Mouse (Mus musculus) neural tube, embryonic 14.5 days (tissue): ENCODE data around the gene Tmem88. TPM values are rescaled to one million over a fixed set of nuclear protein-coding genes. Genes with fewer than 3 reads are reported as not detected.

Experiments
- ATAC-seq: fragments of 200-750 bp; cut with Nextera tagmentation; 2 replicates; pipeline ENCODE4 v1.8.0; 2017; ENCODE audit warnings: low read depth, mild to moderate bottlenecking, moderate TSS enrichment, moderate library complexity
- H3K27ac ChIP-seq: fragments of 300-500 bp; sonication (generic); 2 replicates; pipeline ENCODE4 v1.5.1; 2014; ENCODE audit warnings: low read depth, mild to moderate bottlenecking, control low read depth, low read length, moderate library complexity, mixed read lengths
- H3K27me3 ChIP-seq: fragments of 300-500 bp; sonication (generic); 2 replicates; pipeline ENCODE4 v1.6.1; 2014; ENCODE audit warnings: low read length; ENCODE audit not compliant: control insufficient read depth, insufficient read depth
- H3K36me3 ChIP-seq: fragments of 300-500 bp; sonication (generic); 2 replicates; pipeline ENCODE4 v1.6.1; 2014; ENCODE audit warnings: low read length, mixed read lengths; ENCODE audit not compliant: control insufficient read depth, insufficient read depth
- H3K4me1 ChIP-seq: fragments of 300-500 bp; sonication (generic); 2 replicates; pipeline ENCODE4 v1.6.1; 2014; ENCODE audit warnings: low read length; ENCODE audit not compliant: control insufficient read depth, insufficient read depth
- H3K4me2 ChIP-seq: fragments of 300-500 bp; sonication (generic); 2 replicates; pipeline ENCODE4 v1.6.1; 2014; ENCODE audit warnings: mild to moderate bottlenecking, low read depth, low read length, control low read depth
- H3K4me3 ChIP-seq: fragments of 300-500 bp; sonication (generic); 2 replicates; pipeline ENCODE4 v1.5.1; 2014; ENCODE audit warnings: low read depth, low read length, control low read depth, mixed read lengths
- H3K9ac ChIP-seq: fragments of 300-500 bp; sonication (generic); replicated peaks from 2 replicates; pipeline ENCODE4 v1.6.1; 2014; ENCODE audit warnings: low read depth, mild to moderate bottlenecking, control low read depth, low read length, mixed read lengths
- H3K9me3 ChIP-seq: fragments of 300-500 bp; sonication (generic); 2 replicates; pipeline ENCODE4 v1.6.1; 2016; ENCODE audit warnings: low read length; ENCODE audit not compliant: control insufficient read depth
- WGBS: fragments of 180-500 bp; shearing (Covaris S2); extraction: QIAGEN DNeasy Blood & Tissue Kit; methylation state at CpG from one replicate; pipeline ENCODE4 v1.1.7; 2014; 5-methylcytosine and 5-hydroxymethylcytosine counted together
- polyA plus RNA-seq: library from polyadenylated mRNA; unstranded; fragments of >200 nt; fragmentation: Nextera tagmentation; extraction: Ambion mirVana; gene quantifications from 2 replicates; pipeline ENCODE4 v1.2.1, GENCODE M21; 2014

Gene Tmem88
- polyA plus RNA-seq, 1 experiment from 2014 or later = 2.3 TPM

- H3K4me3 ChIP-seq = peak overlapping the region; percentile 83
- peak; percentile 91 for ATAC-seq
Observed at GRCm38 (mm10) chr11:69418481-69419442, 20.7 kb upstream of the Tmem88 start.

GRCm38 (mm10) chr11:69417449-69418384 lies 19.7 kb upstream of the Tmem88 start:
- H3K27me3 ChIP-seq = peaks cover 10% of the 10 kb centered on the region; the same call in 1 of the 2 replicates
- peak overlapping the region; percentile 99 for H3K4me2 ChIP-seq
- peak overlapping the region; percentile 99 for H3K9ac ChIP-seq
- peak overlapping the region; percentile 99 for H3K27ac ChIP-seq
- H3K4me3 ChIP-seq = peak overlapping the region; percentile 83
- peak; percentile 29 for ATAC-seq
- peaks cover 53% of the 10 kb centered on the region for H3K4me1 ChIP-seq
- H3K36me3 ChIP-seq = peaks cover 2% of the 10 kb centered on the region; the same call in 1 of the 2 replicates
- WGBS = under 1% methylated on average over 39 of the region's 39 CpGs
- H3K9me3 ChIP-seq = no peaks in the 10 kb centered on the region

More at GRCm38 (mm10) chr11:69418481-69419442, 20.7 kb upstream of the Tmem88 start:
- 2% methylated on average over 40 of the region's 45 CpGs for WGBS
- H3K4me1 ChIP-seq = peaks cover 42% of the 10 kb centered on the region
- peak overlapping the region; percentile 99 for H3K4me2 ChIP-seq
- peaks cover 14% of the 10 kb centered on the region; the same call in 1 of the 2 replicates for H3K27me3 ChIP-seq
- peak overlapping the region; percentile 99 for H3K27ac ChIP-seq
- H3K9me3 ChIP-seq = no peaks in the 10 kb centered on the region
- H3K9ac ChIP-seq = peak overlapping the region; percentile 64
- H3K36me3 ChIP-seq = no peaks in the 10 kb centered on the region

GRCm38 (mm10) chr11:69416921-69417448 lies 19.0 kb upstream of the Tmem88 start:
- H3K9me3 ChIP-seq = no peaks in the 10 kb centered on the region
- H3K36me3 ChIP-seq = peaks cover 6% of the 10 kb centered on the region; the same call in 1 of the 2 replicates
- peaks cover 60% of the 10 kb centered on the region for H3K4me1 ChIP-seq
- H3K27me3 ChIP-seq = peaks cover 4% of the 10 kb centered on the region; the same call in 1 of the 2 replicates
- peak overlapping the region; percentile 99 for H3K4me2 ChIP-seq
- ATAC-seq = no peak
- H3K4me3 ChIP-seq = peak overlapping the region; percentile 83
- peak overlapping the region; percentile 99 for H3K27ac ChIP-seq
- 5% methylated on average over 8 of the region's 8 CpGs for WGBS
- peak overlapping the region; percentile 99 for H3K9ac ChIP-seq

- no peak for ATAC-seq
- Histone ChIP-seq H3K4me3 (peak overlapping the region; percentile 83), H3K27me3 (peaks cover 3% of the 10 kb centered on the region; the same call in 1 of the 2 replicates), H3K9me3 (no peaks in the 10 kb centered on the region), H3K27ac (peak overlapping the region; percentile 99), H3K4me1 (peaks cover 65% of the 10 kb centered on the region), H3K9ac (peak overlapping the region; percentile 99), H3K36me3 (peaks cover 6% of the 10 kb centered on the region; the same call in 1 of the 2 replicates), H3K4me2 (peak overlapping the region; percentile 99)
- WGBS = 1% methylated on average over 4 of the region's 4 CpGs
Observed at GRCm38 (mm10) chr11:69416509-69416908, 18.5 kb upstream of the Tmem88 start.

- H3K4me3 ChIP-seq = peak overlapping the region; percentile 83
- WGBS = under 1% methylated on average over 17 of the region's 25 CpGs
- peak overlapping the region; percentile 99 for H3K4me2 ChIP-seq
- no peaks in the 10 kb centered on the region for H3K9me3 ChIP-seq
- H3K27ac ChIP-seq = peak overlapping the region; percentile 99
- H3K27me3 ChIP-seq = no peaks in the 10 kb centered on the region
- H3K9ac ChIP-seq = peak overlapping the region; percentile 99
- H3K4me1 ChIP-seq = peaks cover 66% of the 10 kb centered on the region
- ATAC-seq = no peak
- H3K36me3 ChIP-seq = peaks cover 6% of the 10 kb centered on the region; the same call in 1 of the 2 replicates
Observed at GRCm38 (mm10) chr11:69415668-69416451, 17.8 kb upstream of the Tmem88 start.

- Histone ChIP-seq H3K9ac (peak overlapping the region; percentile 99), H3K27ac (peak overlapping the region; percentile 99), H3K4me1 (peaks cover 63% of the 10 kb centered on the region), H3K9me3 (no peaks in the 10 kb centered on the region), H3K4me2 (peak overlapping the region; percentile 99), H3K27me3 (no peaks in the 10 kb centered on the region), H3K4me3 (peak overlapping the region; percentile 83), H3K36me3 (peaks cover 6% of the 10 kb centered on the region; the same call in 1 of the 2 replicates)
- ATAC-seq = peak; percentile 14
- 0% methylated on average over 3 of the region's 3 CpGs for WGBS
Observed at GRCm38 (mm10) chr11:69415327-69415667, 17.3 kb upstream of the Tmem88 start.

- 8% methylated on average over 4 of the region's 4 CpGs for WGBS
- ATAC-seq = no peak
- H3K4me1 ChIP-seq = peaks cover 57% of the 10 kb centered on the region
Observed at GRCm38 (mm10) chr11:69414421-69415326, 16.6 kb upstream of the Tmem88 start.

More at GRCm38 (mm10) chr11:69414421-69415326, 16.6 kb upstream of the Tmem88 start:
- Histone ChIP-seq H3K36me3 (peaks cover 6% of the 10 kb centered on the region; the same call in 1 of the 2 replicates), H3K9me3 (no peaks in the 10 kb centered on the region), H3K9ac (peak overlapping the region; percentile 99), H3K27ac (peak overlapping the region; percentile 99), H3K4me3 (peak overlapping the region; percentile 83), H3K27me3 (no peaks in the 10 kb centered on the region), H3K4me2 (peak overlapping the region; percentile 99)
